Mouse (Mus musculus) cerebellum, postnatal 10 days (tissue): Measurements from ENCODE around the gene Vwa7.
A peak's percentile ranks its signal among the peaks of the same experiment; 100 is the strongest.
"Not testable (repeated sequence)": the region's sequence is repeated elsewhere in the genome, so short reads cannot be mapped to it uniquely, and the experiment has no call there.

Source experiments
- DNase-seq, 2 experiments: peaks; one replicate each; pipeline ENCODE4 v3.0.0; 2021; ENCODE audit warnings: mixed read lengths in 2 of 2

The Vwa7 gene

DNA sequence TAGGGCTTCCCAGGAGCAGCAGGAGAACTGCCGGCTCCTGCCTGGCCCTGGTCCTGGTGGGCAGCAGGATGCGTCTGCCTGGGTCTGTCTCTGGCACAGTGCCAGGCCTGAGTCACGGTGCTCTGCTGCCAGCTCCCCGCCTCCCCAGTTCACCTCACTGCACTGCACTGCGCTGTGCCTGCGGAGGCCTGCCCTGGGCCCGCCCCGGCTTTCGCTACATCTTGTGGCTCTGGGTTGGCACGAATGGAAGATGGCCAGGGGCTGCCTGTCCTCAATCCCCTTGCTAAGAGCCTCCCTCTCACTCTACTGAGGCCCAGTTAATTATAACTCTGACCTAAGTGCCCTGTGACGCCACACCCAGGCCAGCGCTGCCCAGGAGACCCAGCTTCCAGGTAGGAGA lies at the start of gene Vwa7:
Gene Vwa7, plus strand, starts transcription at position 204 of the 400 bp plus-strand sequence.
- peak; percentile 93 to 95 for DNase-seq

DNA sequence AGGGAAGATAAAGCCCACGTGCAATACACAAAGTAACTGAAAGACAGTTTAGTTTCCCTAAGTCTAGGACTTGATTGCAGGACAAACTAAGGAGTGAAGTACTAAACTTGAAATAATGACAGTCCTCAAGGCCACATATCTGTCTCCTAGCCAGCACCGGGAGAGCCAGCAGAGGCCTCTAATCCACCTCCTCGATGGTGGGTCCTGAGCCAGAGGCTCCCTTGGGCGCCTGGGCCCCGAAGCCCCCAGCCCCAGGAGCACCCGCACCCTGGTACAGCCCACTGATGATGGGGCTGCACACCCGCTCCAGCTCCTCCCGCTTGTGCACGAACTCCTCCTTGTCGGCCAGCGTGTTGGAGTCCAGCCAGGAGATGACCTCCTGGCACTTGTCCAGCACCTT lies 46.6 kb upstream of the Vwa7 start, which contains the start of gene Gm20481:
Gene Gm20481, plus strand, starts transcription at position 91 of the 400 bp plus-strand sequence.
- DNase-seq: not testable (repeated sequence)

DNA sequence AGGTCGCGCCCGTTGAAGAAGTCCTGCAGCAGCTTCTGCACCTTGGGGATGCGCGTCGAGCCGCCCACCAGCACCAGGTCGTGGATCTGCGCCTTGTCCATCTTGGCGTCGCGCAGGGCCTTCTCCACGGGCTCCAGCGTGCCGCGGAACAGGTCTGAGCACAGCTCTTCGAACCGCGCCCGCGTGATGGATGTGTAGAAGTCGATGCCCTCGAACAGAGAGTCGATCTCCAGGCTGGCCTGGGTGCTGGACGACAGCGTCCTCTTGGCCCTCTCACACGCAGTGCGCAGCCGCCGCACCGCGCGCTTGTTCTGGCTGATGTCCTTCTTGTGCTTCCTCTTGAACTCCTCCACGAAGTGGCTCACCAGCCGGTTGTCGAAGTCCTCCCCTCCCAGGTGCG lies 45.5 kb upstream of the Vwa7 start:
- not testable (repeated sequence) for DNase-seq

DNA sequence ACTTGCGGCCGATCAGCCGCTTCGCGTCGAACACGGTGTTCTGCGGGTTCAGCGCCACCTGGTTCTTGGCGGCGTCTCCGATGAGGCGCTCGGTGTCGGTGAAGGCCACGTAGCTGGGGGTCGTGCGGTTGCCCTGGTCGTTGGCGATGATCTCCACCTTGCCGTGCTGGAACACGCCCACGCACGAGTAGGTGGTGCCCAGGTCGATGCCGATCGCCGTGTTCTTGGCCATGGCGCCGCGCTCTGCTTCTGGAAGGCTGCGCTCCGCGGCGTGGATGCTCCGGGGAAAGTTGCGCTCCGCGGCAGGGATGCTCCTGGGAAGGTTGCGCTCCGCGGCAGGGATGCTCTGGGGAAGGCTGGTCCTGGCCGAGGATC lies 44.7 kb upstream of the Vwa7 start:
- peak in 1 of 2 experiments; percentile 24 for DNase-seq

DNA sequence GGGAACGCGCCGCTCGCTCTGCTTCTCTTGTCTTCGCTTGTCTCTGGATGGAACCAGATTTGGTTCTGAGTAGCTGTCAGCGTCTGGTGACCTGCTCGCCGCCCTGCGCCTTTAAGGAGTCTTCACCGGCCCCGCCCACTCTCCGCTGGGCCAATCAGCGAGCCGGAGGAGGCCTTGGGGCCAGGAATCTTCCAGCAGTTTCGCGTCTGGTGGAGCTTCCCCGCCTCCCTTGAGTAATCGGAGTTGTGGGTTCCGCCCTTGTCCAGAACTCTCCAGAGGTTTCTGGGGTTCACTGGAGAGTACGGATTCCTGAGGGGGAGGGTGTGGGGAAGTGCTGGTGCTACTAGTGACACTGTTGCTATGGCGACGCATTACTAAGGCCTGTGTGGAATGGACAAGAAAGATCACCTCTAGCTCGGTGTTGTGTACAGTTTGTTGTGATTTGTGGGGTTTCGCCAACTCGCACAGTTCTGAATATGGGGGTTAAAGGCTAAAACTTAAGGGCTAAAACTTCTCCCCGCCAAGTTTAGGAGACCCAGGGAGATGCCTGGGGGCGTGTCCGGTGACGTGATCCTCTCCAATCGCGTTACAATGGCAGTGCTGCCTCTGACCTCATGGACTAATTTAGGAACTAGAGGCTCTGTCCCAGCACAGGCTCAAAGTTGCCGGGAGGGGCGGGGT lies 44.2 kb upstream of the Vwa7 start, which contains the start of the genes Hspa1a and Hspa1l:
Gene Hspa1a, minus strand, starts transcription at position 88 of the 681 bp plus-strand sequence.
Gene Hspa1l, plus strand, starts transcription at position 635 of the 681 bp plus-strand sequence.
- peak; percentile 77 to 78 for DNase-seq

DNA sequence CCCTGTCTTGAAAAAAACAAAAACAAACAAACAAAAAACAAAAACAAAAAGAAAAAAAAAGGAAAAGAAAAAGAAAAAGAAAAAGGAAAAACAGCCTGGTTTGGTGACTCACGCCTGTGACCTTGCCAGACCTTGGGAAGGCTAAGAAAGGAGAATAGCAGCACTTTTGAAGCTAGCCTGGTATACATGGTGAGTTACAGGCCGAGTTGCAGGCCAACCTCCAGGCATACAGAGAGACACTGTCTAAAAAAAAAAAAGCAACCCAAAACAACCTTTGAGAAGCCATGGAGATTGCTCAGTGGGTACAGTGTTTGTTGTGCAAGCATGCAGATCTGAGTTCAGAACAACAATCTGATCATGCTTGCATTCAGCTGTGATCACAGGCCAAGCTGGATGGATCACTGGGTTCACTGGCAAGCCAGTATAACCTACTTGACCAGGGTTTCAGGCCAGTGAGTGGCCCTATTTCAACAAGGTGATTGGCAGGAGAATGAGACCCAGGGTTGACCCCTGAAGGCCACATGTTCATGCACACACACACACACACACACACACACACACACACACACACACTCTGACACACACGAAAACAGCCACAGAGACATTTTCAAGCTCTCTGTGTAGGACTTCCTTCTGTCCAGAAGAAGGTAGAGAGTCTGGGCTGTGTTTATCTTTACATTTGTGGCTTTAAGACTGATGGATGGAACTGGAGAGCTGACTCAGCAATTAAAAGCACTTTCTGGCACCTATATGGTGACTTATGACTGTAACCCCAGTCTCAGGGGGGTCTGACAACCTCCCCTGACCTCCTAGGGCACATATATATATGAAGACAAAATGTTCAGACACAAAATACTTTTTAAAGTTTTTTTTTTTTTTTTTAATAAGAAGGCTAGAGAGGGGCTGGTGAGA lies 40.5 kb upstream of the Vwa7 start:
- DNase-seq: no peak

DNA sequence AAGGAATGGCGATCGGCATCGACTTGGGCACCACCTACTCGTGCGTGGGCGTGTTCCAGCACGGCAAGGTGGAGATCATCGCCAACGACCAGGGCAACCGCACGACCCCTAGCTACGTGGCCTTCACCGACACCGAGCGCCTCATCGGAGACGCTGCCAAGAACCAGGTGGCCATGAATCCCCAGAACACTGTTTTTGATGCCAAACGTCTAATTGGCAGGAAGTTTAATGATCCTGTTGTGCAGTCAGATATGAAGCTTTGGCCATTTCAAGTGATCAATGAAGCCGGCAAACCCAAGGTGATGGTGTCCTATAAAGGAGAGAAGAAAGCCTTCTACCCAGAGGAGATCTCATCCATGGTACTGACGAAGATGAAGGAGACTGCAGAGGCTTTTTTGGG lies 39.4 kb upstream of the Vwa7 start:
- no peak for DNase-seq

DNA sequence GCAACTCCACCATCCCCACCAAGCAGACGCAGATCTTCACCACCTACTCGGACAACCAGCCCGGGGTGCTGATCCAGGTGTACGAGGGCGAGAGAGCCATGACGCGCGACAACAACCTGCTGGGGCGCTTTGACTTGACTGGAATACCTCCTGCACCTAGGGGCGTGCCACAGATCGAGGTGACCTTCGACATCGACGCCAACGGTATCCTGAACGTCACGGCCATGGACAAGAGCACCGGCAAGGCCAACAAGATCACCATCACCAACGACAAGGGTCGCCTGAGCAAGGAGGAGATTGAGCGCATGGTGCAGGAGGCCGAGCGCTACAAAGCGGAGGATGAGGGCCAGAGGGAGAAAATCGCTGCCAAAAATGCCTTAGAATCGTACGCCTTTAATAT lies 38.1 kb upstream of the Vwa7 start:
- DNase-seq: no peak

DNA sequence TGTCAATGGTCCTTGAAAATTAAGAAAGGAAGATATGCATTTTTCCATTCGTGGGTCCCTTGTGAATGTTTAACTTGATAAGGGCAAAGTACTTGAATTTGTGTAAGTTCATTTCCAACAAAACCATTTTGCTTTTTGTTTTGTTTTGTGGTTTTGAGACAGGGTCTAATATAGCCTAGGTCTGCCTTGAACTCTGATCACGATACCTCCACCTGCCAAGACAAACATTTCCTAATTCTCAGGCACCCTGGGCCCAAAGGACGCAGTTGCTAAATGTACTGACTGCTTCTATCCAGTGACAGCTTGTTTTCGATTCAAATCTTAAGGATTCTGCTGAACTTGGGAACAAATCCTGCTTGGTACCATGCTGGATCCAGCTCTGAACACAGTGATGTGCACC lies 36.7 kb upstream of the Vwa7 start:
- no peak for DNase-seq

DNA sequence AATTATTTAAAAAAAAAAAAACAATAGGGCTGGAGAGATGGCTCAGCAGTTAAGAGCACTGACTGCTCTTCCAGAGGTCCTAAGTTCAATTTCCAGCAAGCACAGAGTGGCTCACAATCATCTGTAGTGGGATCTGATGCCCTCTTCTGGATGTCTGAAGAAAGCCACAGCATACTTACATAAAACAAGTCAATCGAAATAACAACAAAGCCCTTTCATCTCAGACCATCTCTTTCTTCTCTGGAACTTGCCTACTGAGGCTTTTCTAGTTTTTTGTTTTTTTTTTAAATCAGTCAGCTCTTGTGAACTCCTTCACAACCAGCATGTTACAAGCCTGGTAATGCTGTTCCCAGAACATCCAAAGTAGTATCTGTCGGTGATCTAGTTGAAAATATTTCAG lies 35.7 kb upstream of the Vwa7 start:
- peak; percentile 50 to 60 for DNase-seq

DNA sequence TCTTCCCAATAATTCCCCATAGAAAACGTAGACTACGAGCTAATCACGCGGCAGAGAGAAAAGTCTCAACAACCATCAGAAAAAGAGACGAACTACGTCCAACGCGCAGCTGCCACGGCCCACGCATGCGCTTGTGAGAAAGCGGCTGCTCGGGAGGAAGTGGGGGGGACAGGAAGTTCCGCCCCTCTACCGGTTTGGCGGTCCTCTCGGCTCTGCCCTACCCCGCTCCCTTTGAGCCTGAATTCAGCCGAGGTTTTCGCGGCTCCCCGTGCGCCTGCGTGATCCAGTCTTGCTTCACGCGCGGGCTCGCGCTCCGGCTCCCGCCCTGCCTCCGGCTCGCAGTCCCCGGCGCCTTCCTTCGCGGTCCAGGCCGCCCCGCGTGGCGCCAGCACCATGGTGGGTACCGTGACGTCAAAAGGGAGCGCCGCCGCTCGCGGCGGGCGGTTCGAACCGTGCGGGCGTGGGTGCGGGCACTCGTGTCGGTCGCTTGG lies 34.6 kb upstream of the Vwa7 start, which contains the start of gene Lsm2:
Gene Lsm2, plus strand, starts transcription at position 173 of the 491 bp plus-strand sequence.
- DNase-seq: peak; percentile 93 to 95

DNA sequence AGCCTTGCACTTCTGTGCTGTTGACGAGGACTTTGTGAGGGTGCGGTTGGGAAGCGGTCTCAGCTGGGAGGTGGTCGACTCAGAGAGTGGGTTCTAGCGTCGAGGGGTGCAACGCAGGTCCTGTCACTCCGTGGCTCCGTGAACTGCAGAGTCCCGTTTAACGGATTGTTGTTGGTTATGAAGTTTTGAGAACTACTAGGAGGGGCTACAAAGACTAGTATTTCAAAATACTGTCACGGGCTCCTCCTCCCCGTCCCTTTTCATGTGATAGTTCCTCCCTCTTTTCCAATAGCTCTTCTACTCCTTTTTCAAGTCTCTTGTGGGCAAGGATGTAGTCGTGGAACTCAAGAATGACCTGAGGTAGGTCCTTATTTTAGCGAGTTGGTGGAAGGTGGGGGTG lies 34.1 kb upstream of the Vwa7 start:
- no peak for DNase-seq

DNA sequence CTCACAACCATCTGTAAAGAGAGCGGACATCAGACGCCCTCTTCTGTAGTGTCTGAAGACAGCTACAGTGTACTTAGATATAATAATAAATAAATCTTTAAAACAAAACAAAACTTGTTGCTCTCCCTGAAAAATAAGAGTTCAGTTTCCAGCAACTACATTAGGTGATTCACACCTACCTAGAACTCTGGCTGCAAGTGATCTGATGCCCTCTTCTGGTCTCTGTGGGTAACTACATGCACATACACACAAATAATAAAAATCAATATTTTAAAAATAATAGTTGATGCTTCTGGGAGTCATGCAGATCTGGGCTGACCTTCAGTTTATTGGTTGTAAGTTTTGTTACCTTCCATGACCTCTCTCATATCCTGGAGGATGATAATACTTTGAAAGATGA lies 32.2 kb upstream of the Vwa7 start:
- peak; percentile 37 to 57 for DNase-seq

DNA sequence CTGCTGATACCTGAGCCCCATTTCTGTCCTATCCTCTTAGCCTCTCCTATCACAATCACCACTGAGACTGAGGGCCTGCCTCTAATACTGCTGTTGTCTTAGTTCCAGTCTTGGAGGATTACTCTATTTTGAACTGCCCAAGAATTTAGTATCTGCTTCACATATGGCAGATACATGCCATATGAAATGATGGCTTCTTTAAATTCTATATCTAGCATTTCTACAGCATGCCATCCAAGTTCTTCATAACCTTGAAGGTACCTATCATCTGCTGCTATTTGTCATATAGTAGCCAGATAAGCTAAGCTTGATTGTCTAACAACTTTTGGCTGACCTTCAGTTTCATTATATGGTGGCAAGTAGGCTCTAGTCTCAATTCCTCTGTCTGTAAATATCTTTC lies 21.6 kb upstream of the Vwa7 start:
- DNase-seq: no peak

DNA sequence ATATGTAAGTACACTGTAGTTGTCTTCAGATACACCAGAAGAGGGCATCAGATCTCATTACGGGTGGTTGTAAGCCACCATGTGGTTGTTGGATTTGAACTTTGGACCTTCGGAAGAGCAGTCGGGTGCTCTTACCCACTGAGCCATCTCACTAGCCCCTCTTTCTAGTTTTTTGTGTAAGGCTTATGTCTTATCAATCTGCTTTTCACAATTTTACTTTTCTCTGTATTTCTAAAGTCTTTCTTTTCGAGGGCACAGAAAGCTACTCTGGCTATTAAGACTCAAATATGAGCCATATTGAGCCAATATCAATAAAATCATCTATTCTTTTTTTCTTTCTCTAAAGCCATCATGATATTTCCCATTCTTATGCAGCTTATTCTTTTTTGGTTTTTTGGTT lies 21.2 kb upstream of the Vwa7 start:
- not testable (repeated sequence) for DNase-seq

DNA sequence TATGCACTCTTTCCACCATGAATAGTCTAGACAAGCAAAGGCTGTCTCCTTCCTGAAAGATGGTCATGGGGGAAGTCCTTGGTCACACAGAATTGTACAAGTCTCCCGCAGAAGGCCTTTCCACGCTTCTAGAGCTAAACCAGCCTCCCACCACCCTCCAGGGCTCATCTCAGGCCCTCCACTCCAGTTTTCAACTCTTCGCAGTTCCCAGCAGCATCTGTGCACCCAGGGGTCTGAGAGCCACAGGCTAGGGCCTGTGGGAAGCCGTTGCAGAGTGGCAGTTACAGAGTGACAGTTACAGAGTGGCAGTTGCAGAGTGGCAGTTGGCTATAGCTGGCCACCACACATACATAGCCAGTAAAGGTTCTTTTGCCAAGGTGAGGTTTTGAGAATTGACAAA lies 20.5 kb upstream of the Vwa7 start:
- DNase-seq: not testable (repeated sequence)

DNA sequence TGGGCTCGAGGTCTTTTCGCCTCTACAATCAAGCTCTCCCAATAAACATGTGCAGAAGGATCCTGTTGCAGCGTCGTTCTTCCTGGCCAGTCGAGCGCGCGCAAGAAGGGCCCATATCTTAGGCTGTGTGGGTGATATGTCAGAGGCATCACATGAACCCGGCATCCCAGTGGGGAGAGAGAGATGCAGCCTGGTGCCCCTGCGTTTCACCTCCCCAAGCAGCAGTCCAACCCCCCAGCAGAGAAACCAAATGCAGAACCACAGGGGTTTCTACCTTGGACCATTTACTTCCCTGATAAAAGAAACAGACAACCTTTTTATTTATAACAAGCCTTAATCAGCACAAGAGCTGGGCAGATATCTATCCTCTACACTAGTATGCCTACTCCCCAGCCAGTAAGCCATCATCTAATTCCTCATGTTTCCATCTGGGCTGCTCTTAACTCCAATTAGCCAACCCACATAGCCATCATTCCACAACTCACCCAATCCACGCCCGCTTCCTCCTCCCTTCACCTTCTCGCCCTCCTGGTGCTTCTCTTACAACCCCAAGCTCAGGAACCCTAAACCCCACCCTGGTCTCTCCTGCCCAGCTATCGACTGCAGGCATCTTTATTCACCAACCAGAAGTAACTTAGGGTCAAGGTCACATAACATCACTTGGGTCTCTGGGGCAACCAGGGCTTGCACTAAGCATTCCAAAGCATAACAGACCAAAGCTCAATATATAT lies 19.8 kb upstream of the Vwa7 start:
- DNase-seq: no peak

DNA sequence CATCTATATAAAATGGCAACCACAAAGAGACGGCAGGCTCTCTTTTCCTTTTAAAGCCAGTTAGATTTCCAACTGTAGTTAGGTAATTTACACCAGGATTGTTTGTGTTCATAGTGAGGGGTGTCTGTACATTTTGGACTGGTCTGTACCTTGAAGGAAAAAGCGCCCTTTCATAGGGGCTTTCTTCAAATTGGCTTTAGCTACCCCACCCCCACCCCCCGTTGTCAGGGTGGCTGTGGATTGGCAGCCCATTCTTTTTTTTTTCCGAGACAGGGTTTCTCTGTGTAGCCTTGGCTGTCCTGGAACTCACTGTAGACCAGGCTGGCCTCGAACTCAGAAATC lies 19.3 kb upstream of the Vwa7 start:
- no peak for DNase-seq

DNA sequence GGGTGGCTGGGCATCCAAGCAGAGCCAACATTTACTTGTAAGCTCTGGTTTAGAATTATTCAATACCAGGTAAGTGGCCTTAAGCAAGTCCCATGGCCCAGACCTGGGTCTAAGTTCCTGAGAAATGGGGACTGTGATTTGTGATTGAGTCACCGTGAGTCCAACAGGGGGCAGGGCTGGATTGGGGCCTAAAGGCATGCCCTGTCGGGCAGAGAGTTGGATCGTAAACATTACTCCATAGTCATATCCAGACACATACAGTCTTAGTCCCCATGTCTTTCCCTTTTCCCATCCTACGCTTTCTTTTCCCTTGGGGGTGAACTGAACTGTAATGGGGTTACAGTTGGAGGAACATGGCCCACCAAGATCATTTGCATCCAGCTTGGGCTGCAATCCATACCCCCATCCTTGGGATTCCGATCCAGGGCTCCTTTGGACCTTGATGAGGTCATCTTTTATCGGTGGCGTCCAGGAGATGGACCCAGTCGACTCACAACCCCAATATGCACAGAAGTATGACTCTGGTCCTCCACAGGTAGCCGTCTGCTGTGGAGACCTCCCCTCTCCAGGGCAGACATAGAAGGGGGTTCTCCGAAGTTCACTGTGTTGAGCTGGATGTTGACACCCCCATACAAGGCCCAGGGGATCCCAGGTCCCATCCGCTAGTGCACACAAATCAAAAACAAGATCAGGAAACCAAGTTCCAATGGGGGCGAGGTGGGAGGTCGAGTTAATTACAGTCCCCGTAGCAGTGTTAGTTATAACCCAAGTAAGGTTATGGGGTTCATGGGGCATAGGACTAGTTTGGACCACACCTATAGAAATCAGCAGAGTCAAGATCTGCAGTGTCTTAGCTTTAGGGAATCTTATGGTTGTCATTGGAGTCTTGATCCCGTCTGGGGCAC lies 17.6 kb upstream of the Vwa7 start:
- no peak for DNase-seq

DNA sequence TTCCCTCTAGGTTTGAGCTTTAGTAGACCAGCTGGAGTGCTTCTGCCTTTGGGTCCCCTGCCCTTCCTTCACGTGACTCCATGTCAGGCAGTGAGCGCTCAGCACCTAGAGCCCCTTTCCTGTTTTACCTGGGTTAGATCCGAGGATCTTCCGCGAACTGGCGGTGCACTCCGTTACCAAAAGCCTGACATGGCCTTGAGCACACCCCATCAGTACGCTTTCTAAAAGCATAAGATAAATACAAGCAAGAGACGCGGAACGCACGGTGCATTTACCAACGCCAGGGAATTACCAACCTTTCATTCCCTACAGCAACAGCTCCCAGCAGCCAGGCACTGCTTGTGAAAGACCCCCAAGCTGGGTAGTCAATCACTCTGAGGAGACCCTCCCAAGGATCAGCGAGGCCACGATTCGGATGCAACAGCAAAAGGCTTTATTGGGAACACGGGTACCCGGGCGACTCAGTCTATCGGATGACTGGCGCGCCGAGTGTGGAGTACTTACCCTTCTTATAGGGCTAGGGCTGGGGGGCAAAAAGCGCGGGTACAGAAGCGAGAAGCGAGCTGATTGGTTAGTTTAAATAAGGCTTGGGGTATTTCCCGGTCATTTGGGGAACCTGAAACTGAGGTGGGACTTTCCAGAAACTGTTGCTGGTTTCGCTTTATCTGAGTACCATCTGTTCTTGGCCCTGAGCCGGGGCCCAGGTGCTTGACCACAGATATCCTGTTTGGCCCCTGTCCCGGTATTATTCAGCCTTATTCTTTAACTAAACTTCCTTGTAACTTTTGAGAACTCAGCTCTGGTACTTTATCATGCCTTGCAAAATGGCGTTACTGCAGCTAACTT lies 16.3 kb upstream of the Vwa7 start:
- not testable (repeated sequence) for DNase-seq
